Mouse (Mus musculus): Measurements from ENCODE around the gene Ccser2. TPM values are rescaled to one million over a fixed set of nuclear protein-coding genes. Genes with fewer than 3 reads are reported as not detected.

Gene Ccser2
- polyA plus RNA-seq, 1 experiment from 2014 or later, result 41.7 TPM

DNA sequence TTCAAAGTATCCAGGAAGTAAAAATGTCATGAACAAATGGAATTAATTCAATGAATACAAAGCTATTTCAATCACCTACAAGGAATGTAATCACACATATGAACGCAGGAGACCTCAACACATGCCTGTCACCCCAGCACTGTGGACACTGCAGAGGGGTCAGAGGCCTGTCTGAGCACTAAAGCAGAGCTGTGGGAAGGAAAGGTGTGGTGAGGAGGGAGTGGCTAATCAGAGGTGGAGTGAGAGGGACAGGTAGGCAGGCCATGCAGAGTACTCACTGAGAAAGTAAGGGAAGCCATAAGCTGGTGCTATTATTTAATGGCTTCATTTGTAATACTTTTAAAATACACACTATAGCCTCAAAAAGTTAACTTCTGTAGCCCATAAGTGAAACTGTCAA is 64.4 kb downstream of the Ccser2 start:
- Histone ChIP-seq H3K4me3 (no peak overlapping the region), H3K36me3 (peaks cover 8% of the 10 kb centered on the region; the same call in 1 of the 2 replicates), H3K9ac (replicated peaks) (no peak overlapping the region), H3K9me3 (no peaks in the 10 kb centered on the region), H3K4me2 (replicated peaks) (no peak overlapping the region), H3K4me1 (0 out of 2 replicates have a peak, but pooled peaks cover 5% of the 10 kb centered on the region), H3K27me3 (no peaks in the 10 kb centered on the region), H3K27ac (replicated peaks) (no peak overlapping the region)
- 82% methylated on average over 1 of the region's 1 CpGs for WGBS
- ATAC-seq (ENCODE audit: low FRiP score, low read depth), result no peak

- H3K36me3 ChIP-seq, result peaks cover 8% of the 10 kb centered on the region; the same call in 1 of the 2 replicates
- no peak overlapping the region for H3K27ac ChIP-seq (replicated peaks)
- no peak for ATAC-seq (ENCODE audit: low FRiP score, low read depth)
- H3K4me2 ChIP-seq (replicated peaks), result no peak overlapping the region
- no peak overlapping the region for H3K4me3 ChIP-seq
- H3K9me3 ChIP-seq, result no peaks in the 10 kb centered on the region
- H3K4me1 ChIP-seq, result 0 out of 2 replicates have a peak, but pooled peaks cover 1% of the 10 kb centered on the region
- no peaks in the 10 kb centered on the region for H3K27me3 ChIP-seq
- H3K9ac ChIP-seq (replicated peaks), result no peak overlapping the region
Observed at GRCm38 (mm10) chr14:36900883-36901282, 67.7 kb downstream of the Ccser2 start.

DNA sequence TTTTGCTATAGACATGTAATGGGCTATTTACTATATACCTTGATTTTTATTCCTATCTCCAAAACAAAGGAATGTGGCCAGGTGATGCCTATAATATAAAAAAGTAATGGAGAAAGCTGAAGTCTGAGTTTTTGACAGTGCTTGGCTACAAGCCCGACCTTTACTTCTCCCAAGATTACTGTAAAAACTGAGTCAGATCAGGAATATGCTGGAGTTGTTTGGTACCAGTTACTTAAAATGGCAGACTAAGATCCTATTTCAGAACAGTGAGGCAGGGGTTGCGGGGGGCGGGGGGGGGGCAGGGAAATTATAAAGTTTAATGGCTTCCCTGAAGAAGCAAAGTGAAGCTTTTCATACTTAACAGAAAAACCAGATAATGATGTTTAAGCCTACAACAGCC is 73.9 kb downstream of the Ccser2 start:
- Histone ChIP-seq H3K9ac (replicated peaks) (no peak overlapping the region), H3K36me3 (0 out of 2 replicates have a peak, but pooled peaks cover 4% of the 10 kb centered on the region), H3K27ac (replicated peaks) (no peak overlapping the region), H3K4me1 (no peaks in the 10 kb centered on the region), H3K27me3 (no peaks in the 10 kb centered on the region), H3K9me3 (no peaks in the 10 kb centered on the region), H3K4me3 (no peak overlapping the region), H3K4me2 (replicated peaks) (no peak overlapping the region)
- ATAC-seq (ENCODE audit: low FRiP score, low read depth), result no peak
- WGBS, result 91% methylated on average over 3 of the region's 3 CpGs

DNA sequence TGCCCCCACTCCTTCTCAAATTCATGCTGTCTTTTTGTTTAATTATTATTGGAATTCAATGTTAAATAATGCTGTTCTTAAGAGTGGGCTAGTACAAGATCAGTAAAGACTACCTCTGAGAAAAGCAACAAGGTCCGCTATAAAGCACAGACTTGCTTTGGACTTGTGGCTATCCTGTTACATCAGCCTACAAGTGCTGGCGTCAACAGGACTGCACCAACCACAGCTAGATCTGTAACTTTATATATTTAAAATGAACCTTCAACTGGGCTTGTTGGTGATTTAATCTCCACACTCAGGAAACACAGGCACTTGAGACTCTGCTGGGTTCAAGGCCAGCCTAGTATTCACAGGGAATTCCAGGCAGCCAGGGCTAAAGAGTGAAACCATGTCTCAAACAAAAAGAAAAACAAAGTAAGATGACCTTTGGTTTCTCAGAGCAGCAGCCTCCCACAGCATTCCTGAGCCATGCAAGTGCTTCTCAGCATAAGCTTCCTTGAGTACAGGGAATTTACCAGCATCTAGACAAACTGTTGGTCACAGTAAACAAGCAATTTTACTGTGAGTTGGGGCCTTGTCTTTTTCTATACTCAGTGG is 75.7 kb downstream of the Ccser2 start:
- H3K27me3 ChIP-seq, result no peaks in the 10 kb centered on the region

DNA sequence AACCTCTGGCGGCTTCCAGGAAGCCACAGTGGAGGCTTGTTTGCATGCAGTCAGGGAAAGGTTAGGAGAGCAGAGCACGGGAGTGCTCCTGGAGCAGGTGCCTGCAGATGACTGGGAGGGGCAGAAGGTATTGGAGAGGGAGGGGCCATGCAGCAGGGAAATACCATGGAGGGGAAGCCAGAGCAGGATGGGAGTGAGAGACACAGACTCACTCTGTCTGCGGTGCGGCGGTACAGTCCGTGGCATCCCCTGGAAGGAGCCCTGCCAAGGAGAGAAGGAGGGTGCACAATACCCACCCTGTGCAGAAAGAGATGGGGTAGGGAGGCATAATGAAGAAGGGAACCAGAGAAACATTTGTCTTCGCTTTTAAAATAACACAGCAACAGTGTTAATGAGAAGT is 78.4 kb downstream of the Ccser2 start:
- Histone ChIP-seq H3K27me3 (no peaks in the 10 kb centered on the region), H3K9me3 (no peaks in the 10 kb centered on the region), H3K36me3 (no peaks in the 10 kb centered on the region), H3K4me2 (replicated peaks) (no peak overlapping the region), H3K4me3 (no peak overlapping the region), H3K9ac (replicated peaks) (no peak overlapping the region), H3K27ac (replicated peaks) (no peak overlapping the region), H3K4me1 (no peaks in the 10 kb centered on the region)
- ATAC-seq (ENCODE audit: low FRiP score, low read depth), result no peak
- WGBS, result 83% methylated on average over 7 of the region's 7 CpGs

More for the DNA sequence above, 75.7 kb downstream of the Ccser2 start:
- 70% methylated on average over 2 of the region's 2 CpGs for WGBS
- H3K9ac ChIP-seq (replicated peaks), result no peak overlapping the region
- no peaks in the 10 kb centered on the region for H3K36me3 ChIP-seq
- no peak for ATAC-seq (ENCODE audit: low FRiP score, low read depth)
- no peak overlapping the region for H3K4me3 ChIP-seq
- H3K9me3 ChIP-seq, result no peaks in the 10 kb centered on the region
- H3K4me1 ChIP-seq, result no peaks in the 10 kb centered on the region
- no peak overlapping the region for H3K27ac ChIP-seq (replicated peaks)
- no peak overlapping the region for H3K4me2 ChIP-seq (replicated peaks)

GRCm38 (mm10) chr14:36885680-36886079 is 82.9 kb downstream of the Ccser2 start:
- 85% methylated on average over 5 of the region's 5 CpGs for WGBS
- H3K9me3 ChIP-seq, result no peaks in the 10 kb centered on the region
- no peak overlapping the region for H3K9ac ChIP-seq (replicated peaks)
- H3K27me3 ChIP-seq, result no peaks in the 10 kb centered on the region
- H3K4me1 ChIP-seq, result no peaks in the 10 kb centered on the region
- H3K4me3 ChIP-seq, result no peak overlapping the region
- ATAC-seq (ENCODE audit: low FRiP score, low read depth), result no peak
- H3K36me3 ChIP-seq, result 0 out of 2 replicates have a peak, but pooled peaks cover 4% of the 10 kb centered on the region
- no peak overlapping the region for H3K4me2 ChIP-seq (replicated peaks)
- no peak overlapping the region for H3K27ac ChIP-seq (replicated peaks)

DNA sequence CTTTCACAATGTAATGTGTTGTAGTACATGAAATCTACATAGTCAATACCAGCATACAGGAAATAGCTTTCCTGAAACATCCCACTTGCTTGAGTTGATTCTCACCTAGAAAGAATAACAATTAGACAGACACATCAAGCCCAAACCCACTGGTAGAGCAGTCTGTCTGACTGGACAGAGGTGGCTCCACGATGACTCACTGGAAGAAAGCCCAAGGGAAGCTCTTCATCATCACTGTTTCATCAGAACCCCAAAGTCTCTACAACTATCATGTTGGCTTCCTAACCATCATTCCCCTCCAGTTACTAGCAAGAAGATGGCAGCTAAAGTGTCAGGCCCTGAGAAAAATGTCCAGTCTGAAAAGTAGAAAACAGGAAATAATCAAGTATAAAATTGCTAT is 83.5 kb downstream of the Ccser2 start:
- Histone ChIP-seq H3K36me3 (0 out of 2 replicates have a peak, but pooled peaks cover 4% of the 10 kb centered on the region), H3K4me2 (replicated peaks) (no peak overlapping the region), H3K4me1 (no peaks in the 10 kb centered on the region), H3K9me3 (no peaks in the 10 kb centered on the region), H3K27ac (replicated peaks) (no peak overlapping the region), H3K27me3 (no peaks in the 10 kb centered on the region), H3K9ac (replicated peaks) (no peak overlapping the region), H3K4me3 (no peak overlapping the region)
- ATAC-seq (ENCODE audit: low FRiP score, low read depth), result no peak
- WGBS, result 96% methylated on average over 1 of the region's 1 CpGs

DNA sequence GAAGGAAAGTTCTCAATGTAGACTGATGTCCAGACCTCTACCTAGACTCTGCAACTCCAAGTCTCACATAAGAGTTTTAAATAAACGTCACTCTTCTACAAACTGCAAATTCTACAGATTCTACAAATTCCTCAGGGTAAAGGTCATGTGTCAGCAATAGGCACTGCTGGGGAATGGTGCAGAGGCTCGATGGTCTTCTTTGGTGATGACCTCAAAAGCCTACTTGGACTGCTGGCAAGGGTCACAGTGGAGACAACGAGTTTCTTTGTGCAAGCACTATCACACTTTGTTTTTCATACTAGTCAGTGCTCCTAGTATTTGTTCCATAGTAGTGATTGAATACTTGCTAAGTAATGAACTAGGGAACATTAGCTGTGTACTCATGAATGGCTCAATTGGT is 85.0 kb downstream of the Ccser2 start:
- Histone ChIP-seq H3K36me3 (peaks cover 14% of the 10 kb centered on the region), H3K27me3 (no peaks in the 10 kb centered on the region), H3K4me2 (replicated peaks) (no peak overlapping the region), H3K4me3 (no peak overlapping the region), H3K9ac (replicated peaks) (no peak overlapping the region), H3K9me3 (no peaks in the 10 kb centered on the region), H3K27ac (replicated peaks) (no peak overlapping the region), H3K4me1 (no peaks in the 10 kb centered on the region)
- no peak for ATAC-seq (ENCODE audit: low FRiP score, low read depth)
- WGBS, result 62% methylated on average over 3 of the region's 3 CpGs

GRCm38 (mm10) chr14:36870257-36870656 is 98.3 kb downstream of the Ccser2 start:
- H3K4me1 ChIP-seq, result no peaks in the 10 kb centered on the region; the same call in 1 of the 2 replicates
- no peak for ATAC-seq (ENCODE audit: low FRiP score, low read depth)
- no peak overlapping the region for H3K4me2 ChIP-seq (replicated peaks)
- no peak overlapping the region for H3K9ac ChIP-seq (replicated peaks)
- H3K9me3 ChIP-seq, result no peaks in the 10 kb centered on the region
- H3K4me3 ChIP-seq, result no peak overlapping the region
- H3K27me3 ChIP-seq, result no peaks in the 10 kb centered on the region
- H3K27ac ChIP-seq (replicated peaks), result no peak overlapping the region
- WGBS, result 47% methylated on average over 6 of the region's 6 CpGs
- H3K36me3 ChIP-seq, result no peaks in the 10 kb centered on the region

DNA sequence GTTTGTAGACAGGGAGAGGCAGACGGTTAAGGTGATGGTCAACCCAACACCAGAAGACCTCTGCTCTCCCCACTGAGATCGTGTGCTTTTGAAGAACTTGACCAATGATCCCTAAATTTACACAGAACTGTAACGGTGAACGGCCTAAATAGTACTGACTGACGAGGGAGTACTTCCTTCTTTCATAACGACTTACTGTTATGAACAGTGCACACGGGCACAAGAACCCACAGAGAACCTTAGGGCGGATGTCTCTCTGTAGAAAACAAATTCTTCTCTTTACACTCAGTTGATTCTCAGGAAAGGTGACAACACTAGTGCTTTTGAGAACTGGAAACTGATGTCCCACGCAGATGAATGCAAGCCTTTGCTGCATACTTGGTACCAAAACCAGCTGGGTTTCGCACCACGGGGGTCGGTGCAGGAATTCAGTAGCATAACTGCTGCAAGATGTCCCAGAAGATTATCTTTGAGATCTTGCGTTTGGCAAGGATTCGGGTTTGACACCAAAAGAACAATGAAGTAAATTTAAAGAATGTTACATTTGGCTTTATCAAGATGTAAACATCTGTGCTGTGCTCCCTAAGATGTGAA is 99.7 kb downstream of the Ccser2 start:
- 86% methylated on average over 14 of the region's 14 CpGs for WGBS
- Histone ChIP-seq H3K36me3 (no peaks in the 10 kb centered on the region), H3K4me3 (no peak overlapping the region), H3K27me3 (no peaks in the 10 kb centered on the region), H3K27ac (replicated peaks) (no peak overlapping the region), H3K4me2 (replicated peaks) (no peak overlapping the region), H3K9me3 (no peaks in the 10 kb centered on the region), H3K9ac (replicated peaks) (no peak overlapping the region), H3K4me1 (no peaks in the 10 kb centered on the region; the same call in 1 of the 2 replicates)
- ATAC-seq (ENCODE audit: low FRiP score, low read depth), result no peak

- ATAC-seq (ENCODE audit: low FRiP score, low read depth), result no peak
- H3K27me3 ChIP-seq, result no peaks in the 10 kb centered on the region
- no peak overlapping the region for H3K4me2 ChIP-seq (replicated peaks)
- no peak overlapping the region for H3K27ac ChIP-seq (replicated peaks)
- H3K36me3 ChIP-seq, result no peaks in the 10 kb centered on the region
- WGBS, result 21% methylated on average over 6 of the region's 6 CpGs
- H3K9me3 ChIP-seq, result no peaks in the 10 kb centered on the region
- H3K9ac ChIP-seq (replicated peaks), result no peak overlapping the region
- no peaks in the 10 kb centered on the region; the same call in 1 of the 2 replicates for H3K4me1 ChIP-seq
- no peak overlapping the region for H3K4me3 ChIP-seq
Observed at GRCm38 (mm10) chr14:36866966-36867700, 101.4 kb downstream of the Ccser2 start.

DNA sequence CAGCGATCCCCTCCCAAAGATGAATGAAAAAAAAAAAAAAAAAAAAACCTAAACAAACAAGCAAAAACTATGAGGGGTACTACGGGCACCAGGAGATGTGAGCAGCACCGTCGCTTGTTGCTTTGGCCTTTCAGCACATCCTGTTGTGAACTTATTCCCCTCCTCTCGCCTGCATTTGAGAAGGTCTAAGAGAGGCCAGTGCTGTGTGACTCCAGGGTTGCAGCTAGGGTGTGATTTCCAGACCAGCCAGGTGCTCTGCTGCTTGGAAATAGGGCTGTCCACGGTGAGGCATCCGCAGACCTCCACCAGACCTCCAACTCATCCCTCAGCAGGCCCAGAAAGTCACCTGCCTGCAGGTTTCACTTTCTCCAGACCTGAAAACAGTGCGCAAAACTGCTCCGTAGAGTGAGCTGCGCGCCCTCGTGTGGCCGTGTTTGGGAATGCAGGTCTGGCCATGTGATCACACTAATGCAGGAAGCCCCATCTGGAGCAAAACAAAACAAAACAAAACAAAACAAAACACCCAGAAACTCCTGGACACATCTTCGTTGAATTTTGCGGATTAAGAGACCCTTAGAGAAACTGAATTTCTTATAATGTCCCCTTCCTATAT is 104.6 kb downstream of the Ccser2 start:
- Histone ChIP-seq H3K4me2 (replicated peaks) (peak overlapping the region; percentile 19; the same call in 1 of the 2 replicates), H3K9me3 (no peaks in the 10 kb centered on the region), H3K4me3 (no peak overlapping the region), H3K27ac (replicated peaks) (no peak overlapping the region), H3K36me3 (no peaks in the 10 kb centered on the region), H3K9ac (replicated peaks) (no peak overlapping the region), H3K4me1 (no peaks in the 10 kb centered on the region), H3K27me3 (no peaks in the 10 kb centered on the region)
- peak; percentile 48; the same call in 1 of the 2 replicates for ATAC-seq (ENCODE audit: low FRiP score, low read depth)
- 29% methylated on average over 15 of the region's 15 CpGs for WGBS

Data from midbrain, embryonic 12.5 days (tissue).